Mouse (Mus musculus) mouse trophoblast stem cell (cell line): ENCODE measurements around the gene Klhl31.

ENCODE experiments used
- in situ Hi-C, 2 experiments: fragments of 300-500 bp; cut with MseI, MboI; formaldehyde crosslinking; loops; 2 replicates in 1 of 2; 3 replicates in 1 of 2; pipeline ENCODE4 v1.15.1; 2025

Gene Klhl31

DNA sequence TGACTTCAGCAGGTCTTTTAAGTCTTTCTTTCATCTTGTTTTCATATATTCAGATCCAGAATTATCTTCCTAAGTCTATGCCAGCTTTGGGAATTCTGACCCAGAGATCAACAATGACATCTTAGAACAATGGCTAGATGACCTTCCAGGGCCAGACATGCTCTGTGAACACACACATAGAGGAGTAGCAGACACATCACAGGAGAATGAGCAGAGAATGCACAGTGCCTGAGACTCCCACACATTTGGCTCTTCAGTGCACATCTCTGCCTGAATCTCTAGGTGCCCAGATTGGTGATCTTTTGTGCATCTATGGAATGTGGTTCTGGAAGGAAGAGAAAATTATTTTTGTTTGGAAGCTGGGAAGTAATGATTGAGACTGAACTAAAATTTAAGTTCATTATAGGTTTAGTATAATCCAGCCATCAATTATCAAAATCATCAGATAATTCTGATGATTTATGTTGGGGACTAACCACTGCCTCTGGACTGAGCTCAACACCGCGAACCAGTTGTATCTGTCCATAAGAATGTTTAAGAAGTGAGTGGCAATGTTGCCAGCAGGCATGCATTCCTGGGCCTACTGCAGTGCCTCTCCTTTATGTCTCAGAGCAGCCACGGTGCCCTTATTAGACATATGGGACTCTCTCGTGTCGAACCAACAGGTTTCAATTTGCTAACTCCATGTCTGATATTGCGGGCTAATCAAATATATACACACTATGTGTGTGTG lies 12.8 kb upstream of the Klhl31 start:
- in situ Hi-C loops: no loop called here

DNA sequence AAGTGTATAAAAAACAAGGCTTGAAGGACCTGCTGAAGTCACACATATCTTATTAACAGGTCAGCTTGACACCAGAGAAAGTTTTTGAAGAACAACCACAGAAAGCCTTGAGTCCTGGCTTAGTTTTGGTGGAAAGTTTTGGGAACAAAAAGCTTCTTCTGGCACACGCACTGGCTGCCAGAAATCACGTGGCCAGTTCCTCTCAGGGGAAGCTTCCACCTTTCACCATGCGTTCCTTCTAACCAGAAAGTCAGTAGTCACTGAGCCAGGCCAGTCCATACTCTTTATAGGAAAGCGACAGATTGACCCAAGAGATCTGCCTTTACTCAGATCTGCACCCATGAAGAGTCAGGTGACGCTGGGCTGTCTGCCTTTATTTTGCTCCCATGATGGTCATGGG lies 12.1 kb upstream of the Klhl31 start:
- in situ Hi-C loops: no loop called here

DNA sequence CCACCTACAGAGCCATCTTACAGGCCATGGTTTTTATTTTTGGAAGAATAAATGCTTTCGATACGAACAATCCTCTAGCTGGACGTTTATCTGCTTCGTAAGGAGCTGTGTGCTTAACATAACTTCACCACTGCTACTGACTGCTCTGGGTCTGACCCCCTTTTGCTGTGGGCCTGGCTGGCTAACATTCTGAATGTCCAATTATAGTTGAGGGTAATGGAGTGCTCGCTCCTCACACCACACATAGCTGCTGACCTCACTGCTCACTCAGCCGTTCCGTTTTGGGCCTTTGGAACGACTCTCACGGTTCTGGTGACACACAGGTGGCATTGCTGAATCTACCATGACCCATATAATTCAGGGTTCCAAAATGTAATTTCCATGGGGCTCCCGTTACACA lies 7.6 kb upstream of the Klhl31 start:
- in situ Hi-C loops: no loop called here

DNA sequence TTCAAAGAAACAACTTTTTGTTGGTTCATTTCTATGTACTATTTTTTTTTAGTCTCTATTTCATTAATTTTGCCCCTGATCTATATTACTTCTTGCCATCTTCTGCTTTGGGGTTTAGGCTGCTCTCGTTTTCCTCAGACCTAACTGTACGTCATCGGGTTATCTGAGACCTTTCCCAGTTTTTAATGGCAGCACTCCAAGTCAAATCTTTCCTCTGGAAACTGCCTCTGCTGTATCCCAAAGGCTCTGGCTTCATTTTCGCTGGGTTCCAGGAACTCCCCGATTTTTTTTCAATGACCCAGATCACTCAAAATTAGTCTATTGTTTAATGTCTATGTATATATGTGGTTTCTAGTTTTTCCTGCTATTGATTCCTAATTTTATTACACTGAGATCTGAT lies 6.6 kb upstream of the Klhl31 start:
- in situ Hi-C loops: no loop called here

DNA sequence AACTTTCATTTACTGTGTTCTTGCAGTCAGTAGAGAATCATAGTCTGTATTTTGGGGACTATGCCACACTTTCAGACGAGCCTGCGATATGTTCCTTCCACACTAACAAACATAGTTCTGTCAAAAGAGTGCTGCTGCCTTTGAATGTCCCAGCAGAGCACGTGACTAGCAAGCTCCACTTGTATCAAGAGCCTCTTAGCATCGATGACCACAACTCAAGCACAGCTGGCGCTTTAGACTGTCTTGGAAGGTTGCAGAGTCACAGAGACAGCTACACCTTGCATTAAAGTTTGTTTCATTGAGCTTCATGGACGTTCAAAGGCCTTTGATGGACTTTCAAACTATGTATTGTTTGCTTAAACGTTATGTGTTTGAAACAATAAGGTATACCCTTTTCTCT lies 5.5 kb upstream of the Klhl31 start:
- in situ Hi-C loops: no loop called here

DNA sequence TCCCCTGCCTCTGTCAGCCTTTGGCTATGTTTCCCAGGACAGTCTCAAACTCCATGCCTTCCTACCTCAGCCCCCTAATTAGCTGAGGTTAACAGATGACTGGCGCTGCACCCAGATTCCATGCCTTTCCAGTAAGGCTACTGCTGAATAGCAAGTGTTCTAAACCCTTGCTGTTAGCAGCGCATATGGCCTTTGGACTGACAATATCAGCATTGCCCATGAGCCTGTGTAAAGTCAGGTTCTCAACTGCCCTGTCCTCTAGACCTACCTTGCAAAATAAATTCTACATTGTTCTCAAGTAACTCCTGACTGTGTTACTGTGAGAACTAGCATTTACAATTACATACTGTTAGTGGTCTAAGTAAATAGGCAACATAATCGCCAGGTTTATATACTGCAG lies 3.9 kb upstream of the Klhl31 start:
- in situ Hi-C loops: no loop called here

DNA sequence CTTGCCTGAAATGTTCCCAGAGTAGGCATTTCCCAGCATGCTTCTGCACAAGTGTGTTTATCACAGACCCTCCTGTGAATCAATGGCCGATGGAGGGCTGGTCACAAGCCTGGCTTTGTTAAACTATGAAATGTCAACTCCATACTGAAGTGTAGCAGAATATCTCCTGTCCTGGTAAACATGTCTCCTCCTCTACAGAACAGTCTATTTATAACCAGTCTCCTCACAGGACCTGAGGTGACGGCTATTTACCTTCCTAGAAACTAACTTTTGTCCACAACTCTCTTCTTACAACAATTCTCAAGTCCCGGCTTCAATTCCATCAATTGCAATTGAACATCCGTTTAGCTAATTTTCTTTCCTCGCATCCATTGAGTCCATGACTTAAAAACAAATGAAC lies 297 bp upstream of the Klhl31 start:
- in situ Hi-C loops: no loop called here

DNA sequence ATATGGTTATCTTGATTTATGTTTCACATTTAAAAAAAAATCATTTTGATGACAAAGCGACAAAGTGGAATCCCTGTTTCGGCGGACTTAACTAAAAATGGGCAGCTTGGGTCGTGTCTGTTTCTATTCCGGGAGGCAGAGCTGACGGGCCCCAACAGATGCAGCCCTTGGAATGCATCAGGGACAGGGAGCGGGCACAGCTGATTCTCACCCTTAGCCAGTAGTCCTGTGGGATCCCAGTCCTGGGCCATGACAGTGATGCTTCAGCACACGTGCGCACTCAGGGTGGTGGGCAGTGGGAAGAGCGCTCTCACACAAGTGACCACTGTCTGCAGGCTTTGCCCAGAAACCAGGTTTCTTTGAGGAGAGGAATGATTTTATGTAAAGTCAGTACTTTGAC lies 1.1 kb downstream of the Klhl31 start:
- in situ Hi-C loops: no loop called here

DNA sequence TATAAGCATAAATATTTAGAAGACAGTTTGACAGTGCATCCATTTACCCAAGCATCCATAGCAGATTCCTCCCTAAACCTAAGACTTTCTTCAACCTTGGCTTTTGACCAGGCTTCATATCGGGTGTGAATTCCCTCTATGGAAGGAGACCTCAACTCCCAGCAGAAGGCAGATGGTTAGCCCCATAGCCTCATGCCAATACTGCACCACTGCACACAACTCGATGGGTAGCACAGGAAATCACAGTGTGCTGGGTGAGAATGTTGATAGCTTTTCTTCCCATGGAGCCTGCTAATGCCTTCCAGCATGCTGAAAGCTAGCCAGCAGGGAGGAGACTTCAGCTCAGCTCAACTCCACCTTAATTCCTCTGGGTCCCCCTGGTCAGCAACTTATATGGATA lies 8.9 kb downstream of the Klhl31 start:
- in situ Hi-C loops: no loop called here

DNA sequence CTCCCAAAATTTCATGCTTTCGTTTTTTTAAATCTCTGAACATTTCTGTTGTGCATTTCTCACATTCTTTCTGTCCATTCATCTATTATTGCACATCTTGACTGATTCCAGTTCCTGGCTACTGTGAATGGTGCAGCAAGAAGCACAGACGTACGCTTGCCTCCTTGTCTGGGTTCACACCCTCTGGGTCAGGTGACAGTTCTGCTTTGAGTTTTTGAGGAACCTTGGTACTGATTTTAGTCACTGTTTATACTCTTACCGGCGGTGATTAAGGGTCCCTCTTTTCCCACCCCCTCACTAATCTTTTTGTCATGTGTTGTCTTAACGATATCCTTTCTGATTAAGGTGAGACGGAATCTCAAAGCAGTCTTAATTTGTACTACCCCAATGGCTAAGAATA lies 15.5 kb downstream of the Klhl31 start:
- in situ Hi-C loops: loop anchor here (10.0 to 25.0 kb wide), 2 partner anchors 123 to 360 kb away; no protein-coding TSS in a partner anchor

DNA sequence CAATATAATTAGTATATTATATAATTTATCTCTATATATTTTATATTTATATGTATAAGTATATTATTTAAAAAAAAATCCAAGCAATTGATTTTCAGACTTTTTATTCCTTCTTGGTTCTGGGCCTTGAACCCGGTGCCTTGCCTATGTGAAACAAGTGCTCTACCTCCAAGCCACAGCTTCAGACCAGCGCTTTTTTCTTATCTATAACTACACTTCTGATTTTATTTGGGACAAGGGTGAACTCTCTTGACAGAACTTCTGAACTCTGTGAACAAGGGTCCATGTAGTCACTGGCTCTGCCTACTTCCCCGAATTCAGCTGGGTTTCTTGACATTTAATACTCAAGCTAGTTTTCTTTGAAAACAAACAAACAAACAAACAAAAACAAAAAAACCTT lies 17.6 kb downstream of the Klhl31 start:
- in situ Hi-C loops: loop anchor here (10.0 to 25.0 kb wide), 2 partner anchors 121 to 358 kb away; no protein-coding TSS in a partner anchor

DNA sequence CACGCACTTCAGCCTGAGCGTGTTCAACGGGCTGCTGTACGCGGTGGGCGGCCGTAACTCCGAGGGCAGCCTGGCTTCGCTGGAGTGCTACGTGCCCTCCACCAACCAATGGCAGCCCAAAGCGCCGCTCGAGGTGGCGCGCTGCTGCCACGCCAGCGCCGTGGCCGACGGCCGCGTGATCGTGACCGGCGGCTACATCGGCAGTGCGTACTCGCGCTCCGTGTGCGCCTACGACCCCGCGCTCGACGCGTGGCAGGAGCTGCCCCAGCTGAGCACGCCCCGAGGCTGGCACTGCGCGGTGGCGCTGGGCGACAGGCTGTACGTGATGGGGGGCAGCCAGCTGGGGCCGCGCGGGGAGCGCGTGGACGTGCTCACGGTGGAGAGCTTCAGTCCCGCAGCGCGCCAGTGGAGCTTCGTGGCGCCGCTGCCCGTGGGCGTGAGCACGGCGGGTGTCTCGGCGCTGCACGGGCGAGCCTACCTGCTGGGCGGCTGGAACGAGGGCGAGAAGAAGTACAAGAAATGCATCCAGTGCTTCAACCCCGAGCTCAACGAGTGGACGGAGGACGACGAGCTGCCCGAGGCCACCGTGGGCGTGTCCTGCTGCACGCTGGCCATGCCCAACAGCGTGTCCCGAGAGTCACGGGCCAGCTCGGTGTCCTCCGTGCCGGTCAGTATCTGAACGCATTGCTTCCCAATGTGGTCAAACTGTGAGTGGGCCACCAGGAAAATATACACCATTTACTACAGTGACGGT lies 19.1 kb downstream of the Klhl31 start:
- in situ Hi-C loops: loop anchor here (10.0 to 25.0 kb wide), 2 partner anchors 119 to 357 kb away; no protein-coding TSS in a partner anchor

DNA sequence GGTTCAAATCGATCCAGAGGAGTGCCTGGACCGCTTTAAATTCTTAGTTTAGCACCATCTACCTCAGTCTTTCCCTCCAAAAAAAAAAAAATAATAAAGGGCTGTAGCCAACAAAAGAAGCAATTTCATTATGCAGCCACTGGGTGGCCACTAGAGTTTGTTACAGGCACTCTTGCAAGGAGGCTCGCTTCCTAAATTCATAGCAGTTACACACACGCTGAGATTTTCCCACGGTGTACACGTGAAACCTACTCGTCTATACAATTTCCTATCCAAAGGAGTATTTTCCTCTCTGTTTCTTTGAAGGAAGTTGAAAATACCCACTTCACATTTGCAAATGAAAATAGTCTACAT lies 19.6 kb downstream of the Klhl31 start:
- in situ Hi-C loops: loop anchor here (10.0 to 25.0 kb wide), 2 partner anchors 119 to 356 kb away; no protein-coding TSS in a partner anchor

DNA sequence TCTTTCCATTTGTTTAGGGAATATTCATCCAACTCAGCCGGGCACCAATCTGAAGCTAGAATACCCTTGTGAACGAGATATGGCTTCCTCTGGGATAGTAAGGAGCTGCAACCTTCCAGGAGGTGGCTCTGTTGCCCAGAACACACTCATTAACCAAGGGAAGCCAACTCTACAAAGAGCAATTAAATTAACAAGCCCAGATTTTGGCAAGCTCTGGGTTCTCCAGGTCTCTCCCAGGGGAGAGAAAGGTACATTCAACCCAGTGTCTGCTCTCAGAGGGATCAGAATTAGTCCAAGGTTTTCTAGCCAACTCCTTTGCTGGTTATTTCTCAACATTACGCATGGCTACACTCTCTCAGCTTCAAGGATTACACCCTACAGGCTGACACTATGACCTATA lies 26.6 kb downstream of the Klhl31 start:
- in situ Hi-C loops: loop anchor here in 1 of 2 experiments (25.0 kb wide), 1 partner anchor 349 kb away; no protein-coding TSS in a partner anchor

DNA sequence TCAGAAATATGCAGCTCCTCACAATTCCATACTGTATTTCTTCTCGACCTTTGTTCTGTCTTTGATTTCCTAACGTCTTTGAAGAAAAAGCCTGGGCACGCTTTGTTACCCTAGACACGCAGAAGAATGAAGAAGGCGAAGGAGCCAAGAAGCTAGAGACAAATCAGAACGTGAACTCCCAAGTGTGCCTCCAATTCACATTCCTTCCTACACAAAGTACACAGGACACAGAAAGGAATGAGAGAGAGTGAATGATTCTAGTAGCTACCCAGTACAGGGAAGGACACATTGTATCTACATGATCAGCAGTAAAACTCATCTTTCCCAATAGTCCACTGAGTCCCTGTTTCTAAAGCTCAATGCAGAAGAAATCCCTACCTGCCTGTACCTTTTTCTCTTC lies 33.8 kb downstream of the Klhl31 start:
- in situ Hi-C loops: loop anchor here in 1 of 2 experiments (25.0 kb wide), 1 partner anchor 342 kb away; no protein-coding TSS in a partner anchor

DNA sequence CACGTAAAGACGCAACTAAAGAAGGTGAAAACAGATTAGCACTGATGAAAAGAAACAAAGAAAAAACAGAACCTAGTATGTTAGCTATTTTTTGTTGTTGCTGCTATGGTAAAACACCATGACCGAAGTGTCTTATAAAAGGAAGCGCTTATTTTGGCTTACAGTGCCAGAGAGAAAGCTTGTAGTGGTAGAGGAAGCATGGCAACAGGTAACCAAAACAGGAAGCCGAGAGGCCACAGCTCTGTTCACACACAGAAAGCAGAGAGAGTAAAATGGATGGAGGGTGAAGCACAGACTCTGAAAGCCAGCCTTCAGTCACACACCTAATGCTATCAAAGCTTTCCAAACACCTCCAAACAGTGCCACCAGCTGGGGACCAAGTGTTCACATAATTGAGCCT lies 34.7 kb downstream of the Klhl31 start:
- in situ Hi-C loops: loop anchor here in 1 of 2 experiments (25.0 kb wide), 1 partner anchor 341 kb away; no protein-coding TSS in a partner anchor

DNA sequence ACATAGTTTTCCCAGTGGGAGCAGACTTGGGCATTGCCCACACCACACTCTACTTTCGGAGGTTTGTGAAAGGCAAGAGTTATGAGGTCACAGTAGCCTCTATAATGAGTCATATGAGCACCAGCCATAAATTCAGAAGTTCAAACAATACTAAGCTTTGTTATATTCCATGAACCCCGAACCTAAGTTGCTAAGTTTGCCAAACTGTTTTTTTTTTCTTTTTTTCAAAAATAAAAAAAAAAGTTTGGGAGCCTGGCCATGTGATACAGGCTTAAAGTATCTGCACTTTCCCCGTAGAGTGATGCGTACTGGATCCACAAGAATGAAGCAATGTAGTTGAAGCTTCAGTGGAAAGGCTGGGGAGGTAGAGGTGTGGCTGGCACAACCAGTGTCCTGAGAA lies 36.9 kb downstream of the Klhl31 start:
- in situ Hi-C loops: loop anchor here in 1 of 2 experiments (25.0 kb wide), 1 partner anchor 339 kb away; no protein-coding TSS in a partner anchor

DNA sequence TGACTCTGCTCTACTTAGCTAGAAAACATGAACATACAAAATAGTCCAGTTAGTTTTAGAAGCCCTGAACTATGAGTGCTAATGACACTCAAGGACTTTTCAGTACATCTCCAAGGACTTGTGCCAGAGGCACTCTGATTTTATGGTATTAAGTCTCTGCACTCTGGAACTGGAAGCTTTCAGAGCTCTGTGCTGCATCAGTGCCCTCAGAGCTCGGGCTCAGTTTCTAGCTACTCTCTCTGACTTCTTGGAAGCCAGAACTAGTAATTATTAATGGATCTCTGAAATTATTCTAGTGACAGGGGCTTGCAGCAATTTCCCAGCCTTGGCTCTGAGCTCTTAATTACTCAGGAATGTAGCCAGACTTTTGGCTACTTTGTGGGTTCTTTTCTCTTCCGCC lies 37.7 kb downstream of the Klhl31 start:
- in situ Hi-C loops: loop anchor here in 1 of 2 experiments (25.0 kb wide), 1 partner anchor 338 kb away; no protein-coding TSS in a partner anchor

DNA sequence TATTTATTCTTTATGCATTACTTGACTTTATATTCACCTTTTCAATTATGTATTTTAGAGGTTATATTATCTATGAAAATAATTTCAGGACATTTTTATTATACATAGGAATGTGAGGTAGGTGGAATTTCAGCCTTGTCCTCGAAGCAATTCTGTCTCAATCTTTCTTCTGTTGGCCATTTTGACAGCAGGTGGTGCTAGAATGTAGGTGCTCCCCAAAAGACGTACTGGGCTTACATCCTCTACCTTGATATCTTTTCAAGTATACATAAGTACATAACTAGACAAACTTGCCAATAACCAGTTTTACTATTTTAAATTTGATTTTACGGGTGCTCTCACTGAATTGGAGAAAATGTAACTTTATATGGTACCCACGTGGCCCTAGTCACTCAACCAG lies 48.6 kb downstream of the Klhl31 start:
- in situ Hi-C loops: no loop called here

DNA sequence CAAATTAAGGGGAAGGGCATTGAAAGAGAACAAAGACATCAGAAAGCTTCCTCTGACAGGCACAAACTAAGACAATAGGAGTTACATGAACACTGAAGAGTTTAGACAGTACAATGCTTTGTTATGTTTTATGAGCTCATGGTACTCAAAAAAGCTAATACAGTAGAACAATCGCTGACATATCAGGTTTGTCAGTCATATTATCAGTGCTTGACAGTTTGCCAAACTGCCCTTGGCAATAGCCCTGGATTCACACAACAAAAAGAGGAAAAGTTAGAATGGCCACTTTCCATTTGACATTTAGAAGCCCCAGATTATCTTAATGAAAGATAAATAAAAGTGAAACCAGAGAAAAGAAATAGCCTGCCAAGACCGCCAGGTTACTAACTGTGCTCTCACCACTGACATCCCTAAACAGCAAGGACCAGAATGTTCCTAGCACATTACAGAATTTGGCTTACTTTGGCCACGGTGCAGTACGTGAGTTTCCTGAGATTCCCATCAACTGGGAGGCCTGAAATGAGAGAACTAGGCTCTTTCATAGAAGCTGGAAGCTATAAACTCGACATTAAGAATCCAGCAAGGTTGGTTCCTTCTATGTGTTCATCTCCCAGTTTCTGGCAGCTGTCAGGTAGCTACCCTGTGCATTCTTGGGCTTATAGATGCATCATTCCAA lies 49.7 kb downstream of the Klhl31 start:
- in situ Hi-C loops: no loop called here

DNA sequence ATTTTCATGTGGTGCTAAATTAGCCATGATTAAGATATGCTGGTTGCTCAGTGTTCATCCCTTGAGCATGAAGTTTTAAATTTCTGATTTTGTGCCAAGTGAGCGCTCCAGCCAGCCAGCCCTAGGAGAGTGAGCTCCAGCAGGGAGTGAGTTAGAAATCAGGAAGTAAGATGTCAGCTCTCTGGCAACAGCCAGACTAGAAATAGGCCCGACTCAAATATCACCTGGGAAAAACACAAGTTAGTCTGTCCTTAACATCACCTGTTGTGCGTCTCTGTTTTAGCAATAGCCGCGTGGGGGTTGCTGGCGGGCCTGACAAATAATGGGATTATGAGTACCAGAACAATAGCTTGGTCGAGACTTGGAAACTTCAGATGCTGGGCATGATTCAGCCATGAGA lies 56.4 kb downstream of the Klhl31 start:
- in situ Hi-C loops: no loop called here

DNA sequence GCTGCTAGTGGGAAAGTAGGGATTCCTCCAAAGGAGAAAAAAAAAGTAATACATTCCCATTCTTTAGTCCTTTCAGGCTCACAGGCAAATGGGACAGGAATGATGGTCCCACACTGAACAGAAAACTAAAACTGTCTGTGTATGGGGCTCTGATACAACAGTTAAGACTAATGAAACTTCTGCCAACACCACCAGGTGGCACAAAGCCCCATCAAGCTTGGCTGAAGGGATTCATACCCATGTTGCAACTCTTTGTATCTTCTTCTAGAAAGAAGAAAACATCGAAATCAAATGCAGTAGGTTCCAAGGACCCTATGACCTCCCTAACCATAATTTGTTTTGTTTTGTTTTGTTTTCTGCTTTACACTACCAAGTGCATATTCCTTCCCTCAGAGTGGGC lies 57.1 kb downstream of the Klhl31 start:
- in situ Hi-C loops: no loop called here
